Mouse (Mus musculus): ENCODE data around the gene Ryr2.

Gene Ryr2

DNA sequence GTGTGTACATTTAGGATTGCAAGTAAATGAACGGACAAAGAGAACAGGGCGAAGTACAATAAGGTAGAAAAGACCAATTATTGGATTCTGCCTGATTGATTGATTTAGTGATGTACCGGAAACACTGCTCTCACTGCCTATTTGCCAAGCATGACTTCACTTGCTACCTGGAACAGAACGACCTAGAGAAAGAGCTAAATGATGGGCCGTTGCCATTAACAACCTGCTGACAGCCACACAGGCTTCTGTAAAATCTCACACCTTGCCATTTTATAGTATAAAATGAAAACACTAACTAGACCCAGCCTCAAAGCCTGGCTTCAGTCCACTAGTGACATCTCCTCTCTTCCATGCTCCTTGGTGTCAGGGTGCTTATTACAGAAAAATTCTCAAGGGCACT is 316.2 kb downstream of the Ryr2 start:
- DNase-seq (ENCODE audit: extremely low spot score, low read depth, low spot score) = no peak

DNA sequence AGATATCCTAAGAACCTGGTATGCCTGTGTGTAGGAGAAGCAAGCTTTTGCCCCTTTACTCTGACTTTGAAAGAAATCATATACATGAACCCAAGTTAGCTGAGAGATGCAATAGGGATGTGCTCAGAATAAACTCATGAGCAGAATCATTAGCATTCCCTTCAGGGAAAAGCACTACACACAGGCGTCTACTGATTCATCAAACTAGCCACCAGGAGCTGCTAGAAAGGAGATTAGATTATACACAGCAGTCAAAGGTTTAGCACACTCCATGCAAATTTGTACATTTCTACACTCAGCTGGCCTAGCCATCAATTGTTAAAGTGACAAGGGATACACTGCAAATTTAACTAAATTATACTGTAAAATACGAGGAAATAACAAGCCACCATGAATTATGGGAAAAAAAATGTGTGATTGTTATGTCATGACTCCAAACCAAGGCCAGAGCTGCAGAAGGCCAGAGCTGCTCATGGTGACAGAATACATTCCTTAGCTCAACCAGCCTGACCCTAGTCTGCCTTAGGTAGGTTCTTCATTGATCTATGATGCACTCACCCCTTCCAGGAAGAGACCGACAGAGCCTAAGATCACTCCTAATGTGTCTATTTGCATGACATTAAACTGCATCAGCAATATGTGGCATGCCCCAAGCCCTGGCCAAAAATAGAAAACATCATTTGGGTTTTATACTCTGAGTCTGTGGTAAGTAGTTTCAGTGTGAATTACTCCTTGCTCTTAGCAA is 324.2 kb downstream of the Ryr2 start:
- no peak for DNase-seq (ENCODE audit: extremely low spot score, low read depth, low spot score)

DNA sequence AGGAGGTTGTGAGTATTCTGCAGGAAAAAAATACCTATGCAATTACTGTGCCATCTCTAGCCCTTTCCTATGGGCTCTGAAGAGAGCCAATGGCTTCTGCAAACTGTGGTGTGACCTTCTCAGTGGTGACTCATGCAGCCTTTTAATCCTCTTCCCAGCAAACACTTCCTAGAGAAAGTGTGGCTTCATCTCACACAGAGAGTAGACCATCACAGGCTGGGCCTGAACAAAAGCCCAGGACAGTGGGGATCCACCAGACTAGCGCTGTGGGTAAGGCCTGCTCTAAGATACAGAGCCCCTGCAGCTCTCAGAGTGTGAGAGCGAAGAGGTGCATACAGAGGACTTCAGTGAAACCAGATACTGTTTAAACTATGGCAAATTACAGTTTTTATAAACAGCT is 325.7 kb downstream of the Ryr2 start:
- DNase-seq (ENCODE audit: extremely low spot score, low read depth, low spot score) = no peak

DNA sequence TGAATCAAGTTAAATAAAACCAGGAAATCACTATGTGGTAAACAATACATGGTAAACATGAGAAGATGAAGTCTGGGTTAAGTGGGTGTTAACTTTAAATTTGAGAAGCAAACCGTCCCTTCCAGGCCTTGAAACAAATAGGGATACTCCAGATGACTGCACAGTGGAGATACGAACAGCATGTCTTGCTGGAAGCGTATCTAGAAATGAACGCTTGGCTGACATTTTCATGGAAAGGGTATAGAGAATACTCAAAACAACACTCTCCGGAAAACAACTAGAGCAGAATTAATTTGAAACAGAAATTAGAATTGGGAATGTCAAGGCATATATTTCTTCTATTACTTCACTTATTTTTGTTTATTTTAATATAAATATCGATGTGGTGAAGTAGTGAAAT is 329.0 kb downstream of the Ryr2 start:
- DNase-seq (ENCODE audit: extremely low spot score, low read depth, low spot score) = no peak

DNA sequence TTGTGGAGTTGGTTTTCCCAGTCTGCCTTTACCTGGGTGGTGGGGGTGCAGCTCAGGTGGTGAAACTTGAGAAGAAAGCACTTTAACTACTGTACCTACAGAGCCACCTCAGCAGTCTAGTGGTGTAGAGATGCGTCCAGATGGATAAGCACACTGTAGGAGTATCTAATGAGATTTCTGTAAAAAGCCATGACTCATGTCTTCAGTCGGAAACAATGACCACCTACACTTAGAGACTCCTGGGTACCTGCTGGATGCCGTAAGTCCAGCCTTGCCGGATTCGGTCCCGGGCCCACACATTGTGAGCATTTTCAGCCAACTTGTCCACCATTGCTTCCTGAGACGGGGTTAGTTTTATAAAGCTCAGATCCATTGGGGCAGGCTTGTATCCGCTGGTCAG is 334.6 kb downstream of the Ryr2 start:
- no peak for DNase-seq (ENCODE audit: extremely low spot score, low read depth, low spot score)

DNA sequence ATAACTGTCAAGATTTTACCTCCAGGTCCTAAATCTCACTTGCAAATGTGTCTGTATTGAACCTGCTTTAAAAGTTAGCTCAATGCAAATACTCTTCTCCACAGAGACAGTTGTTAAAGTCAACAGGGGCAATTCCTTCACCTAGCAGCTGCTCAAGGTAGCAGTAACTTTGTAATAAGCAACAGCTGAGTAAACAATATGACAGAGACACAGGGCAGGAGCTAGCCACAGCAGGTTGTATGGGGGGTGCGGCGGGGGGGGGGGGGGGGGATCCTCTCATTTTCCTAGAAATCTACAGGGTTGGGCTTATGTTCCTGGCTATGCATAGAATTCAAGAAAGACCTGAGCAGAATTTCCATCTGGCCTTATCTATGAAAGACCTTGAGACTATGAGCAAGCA is 339.8 kb downstream of the Ryr2 start:
- DNase-seq (ENCODE audit: extremely low spot score, low read depth, low spot score) = no peak

DNA sequence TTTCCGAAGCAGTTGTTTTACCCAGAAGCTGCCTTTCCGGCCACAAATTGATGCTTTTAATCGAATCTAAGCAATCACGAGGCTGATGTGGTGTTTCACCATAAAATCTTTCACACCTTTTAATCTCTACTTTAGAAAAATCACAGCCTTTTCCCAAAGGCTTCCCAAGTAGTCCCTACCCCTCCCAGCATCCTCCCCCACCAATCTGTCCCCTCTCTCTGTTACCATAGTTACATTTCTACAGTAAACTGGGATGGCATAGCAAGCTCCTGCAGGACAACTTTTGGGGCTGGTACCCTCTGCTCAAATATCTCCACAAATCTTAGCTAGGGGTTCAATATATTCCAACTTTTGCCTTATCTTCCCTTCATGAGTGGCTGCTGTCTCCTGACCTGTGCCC is 342.8 kb downstream of the Ryr2 start:
- no peak for DNase-seq (ENCODE audit: extremely low spot score, low read depth, low spot score)

DNA sequence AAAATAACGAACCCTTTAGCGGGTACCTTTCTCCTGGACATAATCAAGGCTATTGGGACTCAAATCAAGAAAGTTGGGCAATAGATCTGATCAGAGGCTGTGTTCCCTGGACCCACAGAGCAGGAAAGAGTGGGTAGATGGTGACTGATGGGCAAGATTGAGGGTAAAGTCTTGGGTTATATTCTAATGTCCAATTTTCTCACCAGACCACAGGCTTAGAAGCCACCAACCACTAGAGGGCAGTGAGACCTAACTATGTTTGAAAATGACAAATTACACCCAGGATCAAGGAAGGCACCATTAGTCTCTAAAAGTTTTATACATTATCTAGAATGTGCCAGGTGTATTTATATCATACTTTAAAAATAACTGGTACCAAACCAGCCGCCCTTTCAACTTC is 343.6 kb downstream of the Ryr2 start:
- peak; percentile 12 for DNase-seq (ENCODE audit: extremely low spot score, low read depth, low spot score)

DNA sequence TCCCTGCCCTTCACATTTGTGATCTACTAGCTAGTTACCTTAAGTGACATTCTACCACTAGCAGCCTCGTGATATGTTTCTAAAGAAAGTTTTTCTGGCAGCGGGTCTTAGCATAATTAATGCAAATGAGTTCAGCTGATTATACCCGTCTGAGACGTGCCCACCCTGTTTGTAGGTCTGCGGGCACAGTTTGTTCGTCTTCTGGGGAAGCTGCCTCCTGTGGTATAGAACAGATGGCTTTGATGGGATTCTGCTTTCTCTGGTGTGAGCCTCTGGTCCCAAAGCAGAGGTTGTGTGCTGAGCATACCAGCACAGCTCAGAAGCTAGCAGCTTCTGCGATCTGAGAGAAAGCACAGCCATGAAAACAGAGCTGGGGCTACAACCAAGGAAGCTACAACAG is 348.9 kb downstream of the Ryr2 start:
- no peak for DNase-seq (ENCODE audit: extremely low spot score, low read depth, low spot score)

DNA sequence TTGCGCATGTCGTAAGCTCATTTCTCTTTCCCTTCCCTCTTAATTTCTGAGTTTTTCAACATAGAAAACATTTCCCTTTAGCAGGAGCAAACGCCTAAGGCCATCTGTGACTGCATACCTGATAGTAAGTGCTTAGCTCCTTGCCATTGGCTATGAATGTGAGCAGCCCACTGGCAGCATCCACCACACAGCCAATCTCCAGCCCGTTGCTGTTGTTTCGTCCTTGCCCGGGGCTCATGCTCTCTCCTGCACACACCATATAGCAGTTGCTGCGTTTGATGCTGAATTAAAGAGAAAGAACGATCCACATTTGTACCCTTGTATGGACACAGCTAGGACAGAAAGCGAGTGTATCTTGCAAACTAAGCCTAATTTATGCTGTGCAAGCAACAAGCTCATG is 361.3 kb downstream of the Ryr2 start:
- DNase-seq (ENCODE audit: extremely low spot score, low read depth, low spot score) = no peak

DNA sequence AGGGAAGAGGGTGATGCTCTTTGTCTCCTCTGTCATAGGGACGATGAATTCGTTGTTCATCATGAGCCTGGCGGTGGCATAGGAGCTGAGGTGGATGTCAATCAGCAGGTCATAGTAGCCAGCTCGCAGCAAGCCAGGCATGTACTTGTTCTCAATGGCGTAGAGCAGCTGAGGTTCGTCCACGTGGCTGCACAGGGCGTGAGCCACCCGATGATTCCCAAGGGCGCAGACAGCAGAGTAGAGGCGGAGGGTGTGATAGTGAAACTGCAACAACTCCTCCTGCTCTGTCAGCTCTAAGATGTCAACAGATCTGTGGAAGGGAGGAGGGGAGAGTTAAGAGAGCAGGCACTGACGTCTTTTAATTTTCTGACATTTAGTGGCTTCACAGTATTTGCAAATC is 368.5 kb downstream of the Ryr2 start:
- no peak for DNase-seq (ENCODE audit: extremely low spot score, low read depth, low spot score)

DNA sequence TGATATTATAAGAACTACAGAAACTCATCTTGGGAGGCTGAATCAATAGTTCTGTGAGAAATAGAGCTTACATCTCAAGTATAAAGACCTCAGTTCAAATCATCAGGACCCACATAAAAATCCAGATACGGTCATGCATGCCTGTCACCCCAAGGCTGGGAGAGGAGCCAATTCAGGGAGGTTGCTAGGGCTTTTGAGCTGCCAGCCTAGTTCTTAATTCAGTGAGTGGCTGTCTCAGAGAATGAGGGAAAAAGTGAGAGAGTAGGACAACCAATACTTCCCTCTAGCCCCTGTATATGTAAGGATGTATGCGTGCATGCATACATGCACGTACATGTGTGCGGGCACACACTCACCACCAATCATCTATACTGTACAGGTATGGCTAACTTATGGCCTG is 390.5 kb downstream of the Ryr2 start:
- DNase-seq (ENCODE audit: extremely low spot score, low read depth, low spot score) = no peak

DNA sequence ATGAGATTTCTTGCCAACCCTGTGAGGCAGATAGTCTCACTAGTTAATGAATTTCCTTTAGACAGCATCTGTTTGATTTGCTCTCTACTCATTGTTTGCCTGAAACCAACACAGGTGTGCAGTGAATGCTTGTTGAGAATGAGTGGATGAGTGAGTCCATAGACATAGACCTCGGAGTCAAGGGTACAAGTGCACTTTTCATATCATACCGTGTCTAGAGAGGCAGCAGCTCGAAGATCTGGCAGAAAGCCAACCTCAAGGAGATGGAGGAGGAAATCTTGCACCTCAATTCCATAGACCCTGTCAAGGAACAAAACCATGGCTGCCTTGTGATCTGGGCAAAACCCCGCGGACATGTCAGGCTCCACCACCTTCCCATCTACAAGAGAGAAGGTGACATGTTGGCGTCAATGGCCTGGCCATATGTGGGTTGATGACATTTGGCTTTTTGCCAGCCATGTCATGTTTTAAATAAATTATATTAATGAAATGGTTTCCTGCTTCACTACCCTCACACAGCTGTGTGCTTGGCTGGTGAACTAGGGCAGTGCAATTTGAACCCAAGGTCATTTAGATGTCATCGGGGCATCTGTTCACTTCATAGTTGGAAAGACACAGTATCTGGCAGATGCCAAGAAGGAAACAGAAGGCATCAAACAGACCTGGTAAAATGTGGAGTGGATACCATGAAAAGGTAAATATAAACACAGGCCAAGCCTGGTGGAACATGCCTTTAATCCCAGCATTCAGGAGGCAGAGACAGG is 396.9 kb downstream of the Ryr2 start:
- DNase-seq (ENCODE audit: extremely low spot score, low read depth, low spot score) = no peak

DNA sequence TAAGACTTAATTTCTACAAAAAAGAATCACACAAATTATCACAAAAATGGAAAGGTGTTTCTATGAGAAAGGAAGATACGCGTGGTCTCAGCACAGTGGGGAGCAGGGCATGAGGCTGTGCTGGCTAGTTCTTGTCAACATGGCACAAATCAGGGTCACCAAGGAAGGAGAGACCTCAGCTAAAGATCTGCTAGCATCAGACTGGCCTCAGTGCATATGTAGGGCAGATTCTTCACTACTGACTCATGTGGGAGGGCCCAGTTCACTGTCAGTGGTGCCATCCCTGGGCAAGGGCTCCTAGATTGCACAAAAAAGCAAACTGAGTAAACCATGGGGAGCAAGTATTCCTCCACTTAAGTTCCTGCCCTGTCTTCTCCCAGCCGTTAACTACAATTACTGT is 405.0 kb downstream of the Ryr2 start:
- DNase-seq (ENCODE audit: extremely low spot score, low read depth, low spot score) = no peak

DNA sequence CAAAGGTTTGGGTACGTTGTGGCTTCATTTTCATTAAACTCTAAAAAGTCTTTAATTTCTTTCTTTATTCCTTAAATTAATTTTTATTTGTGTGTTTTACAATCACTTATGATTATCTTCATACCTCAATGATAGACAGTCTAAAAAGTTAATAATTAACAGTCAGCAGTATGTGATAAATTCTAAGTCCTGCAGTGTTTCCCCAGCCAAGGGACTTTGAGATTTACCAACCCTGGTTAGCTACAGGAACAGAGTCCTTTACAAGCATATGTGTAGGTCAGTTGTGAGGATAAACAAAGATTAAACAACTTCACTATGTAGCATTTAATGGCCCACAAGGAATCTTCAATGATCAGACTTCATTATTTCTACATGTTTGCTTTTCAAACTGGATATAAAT is 410.2 kb downstream of the Ryr2 start:
- no peak for DNase-seq (ENCODE audit: extremely low spot score, low read depth, low spot score)

DNA sequence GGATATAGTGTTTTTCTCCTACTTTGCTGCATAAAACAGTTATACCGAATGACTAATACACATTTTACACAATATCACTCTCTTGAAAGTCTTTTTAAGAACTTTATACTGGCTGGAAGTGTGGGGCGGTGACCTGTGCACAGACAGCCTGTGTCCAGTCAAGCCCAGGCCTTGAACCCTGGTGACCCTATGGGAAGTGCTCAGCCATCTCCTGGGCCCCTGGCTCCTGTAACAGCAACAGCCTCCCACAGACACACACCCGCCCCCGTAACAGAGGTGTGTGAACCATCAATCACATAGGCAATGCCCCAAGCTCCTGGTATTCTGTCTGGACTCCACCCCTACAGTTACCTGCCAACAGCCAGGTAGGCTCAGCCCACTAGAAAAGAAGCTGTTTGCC is 424.9 kb downstream of the Ryr2 start:
- DNase-seq (ENCODE audit: extremely low spot score, low read depth, low spot score) = no peak

DNA sequence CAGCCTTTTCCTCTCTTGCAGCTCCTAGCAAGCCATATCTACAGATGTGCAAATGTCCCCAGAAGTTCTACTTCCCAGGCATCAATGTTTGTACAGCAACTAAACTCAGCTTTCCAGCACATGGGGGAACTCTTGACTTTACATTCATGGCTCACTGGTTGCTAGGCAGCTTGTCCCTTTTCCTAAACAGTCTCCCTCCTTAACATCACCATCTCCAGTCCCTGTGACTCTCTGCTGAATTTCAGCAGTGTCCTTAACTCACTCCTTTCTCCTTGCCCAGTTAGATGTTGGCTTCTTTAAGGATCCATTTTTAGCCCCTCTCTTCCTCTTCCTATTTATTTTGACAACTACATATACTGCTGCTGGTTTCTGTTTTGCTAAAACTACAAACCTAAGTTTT is 443.9 kb downstream of the Ryr2 start:
- DNase-seq (ENCODE audit: extremely low spot score, low read depth, low spot score) = no peak

DNA sequence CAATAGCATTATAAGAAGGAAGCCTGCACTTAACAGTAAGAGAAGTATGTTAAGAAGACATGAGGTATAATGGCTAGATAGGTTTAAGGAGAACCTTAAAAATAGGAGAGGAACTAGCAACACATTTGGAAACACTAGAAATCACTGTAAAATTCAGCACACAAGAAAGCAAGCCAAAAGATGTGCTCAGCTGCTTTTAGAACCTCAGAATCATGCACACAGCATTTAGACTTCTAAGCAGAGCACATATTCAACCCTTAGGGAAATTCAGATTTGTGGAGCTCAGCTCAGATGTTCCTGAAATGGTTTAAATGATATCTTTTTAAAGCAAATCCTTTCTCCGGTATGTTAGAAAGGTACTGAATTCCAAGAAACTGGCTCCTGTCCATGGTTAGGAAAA is 461.9 kb downstream of the Ryr2 start:
- DNase-seq (ENCODE audit: extremely low spot score, low read depth, low spot score) = no peak

DNA sequence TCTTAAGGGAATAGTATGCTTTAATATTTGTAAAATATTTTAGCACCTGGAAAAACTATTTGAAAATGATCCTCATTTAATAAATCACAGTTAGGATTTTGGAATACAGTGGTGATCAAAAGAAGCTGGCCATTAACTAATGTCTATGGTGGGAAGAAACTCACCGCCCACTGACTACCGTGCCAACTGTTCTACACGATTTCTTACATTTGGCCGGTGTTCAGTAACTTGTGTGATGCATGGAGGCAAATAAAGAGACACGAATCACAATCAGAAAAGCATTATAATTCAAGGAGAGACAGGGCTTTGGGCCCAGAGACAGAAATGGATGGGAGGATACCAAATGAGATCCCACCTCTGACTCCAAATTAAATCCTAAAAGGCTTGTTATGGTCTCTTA is 470.4 kb downstream of the Ryr2 start:
- DNase-seq (ENCODE audit: extremely low spot score, low read depth, low spot score) = no peak

DNA sequence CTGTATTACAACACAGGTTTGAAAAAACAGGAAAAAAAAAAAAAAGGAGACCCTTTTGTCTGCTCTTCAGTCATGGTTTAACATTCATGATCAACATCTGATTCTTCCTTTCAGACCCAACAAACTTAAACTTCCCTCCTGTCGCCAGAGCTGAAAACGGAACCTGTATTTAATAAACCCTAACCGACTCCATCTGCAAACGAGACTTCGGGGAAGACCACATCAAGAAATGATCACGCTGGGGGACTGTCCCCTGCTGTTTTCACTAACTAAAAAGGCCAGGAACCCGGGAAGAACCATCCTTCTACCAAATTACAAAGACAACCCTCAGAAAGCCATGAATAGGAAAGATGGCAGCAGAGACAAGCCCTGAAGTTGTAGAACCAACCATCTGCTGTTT is 482.2 kb downstream of the Ryr2 start:
- DNase-seq (ENCODE audit: extremely low spot score, low read depth, low spot score) = no peak

DNA sequence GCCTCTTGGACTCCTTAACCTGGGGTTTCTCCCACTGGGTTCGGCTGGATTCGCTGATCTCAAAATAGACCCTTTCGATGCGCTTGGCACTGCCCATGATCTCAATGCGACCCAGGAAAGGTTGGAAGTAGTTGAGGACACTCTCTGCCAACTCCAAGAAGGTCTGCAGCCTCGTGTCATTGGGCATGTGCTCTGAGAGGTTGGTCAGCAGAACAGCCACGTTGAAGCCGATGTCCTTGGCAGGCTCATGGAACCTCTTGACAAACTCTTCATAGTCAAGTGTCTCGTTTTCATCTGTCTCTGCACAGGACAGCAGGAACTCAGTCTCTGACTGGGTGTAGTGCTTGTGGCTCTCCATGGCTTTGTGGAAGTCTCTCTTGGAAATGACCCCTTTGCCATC is 511.3 kb downstream of the Ryr2 start:
- no peak for DNase-seq (ENCODE audit: extremely low spot score, low read depth, low spot score)

DNA sequence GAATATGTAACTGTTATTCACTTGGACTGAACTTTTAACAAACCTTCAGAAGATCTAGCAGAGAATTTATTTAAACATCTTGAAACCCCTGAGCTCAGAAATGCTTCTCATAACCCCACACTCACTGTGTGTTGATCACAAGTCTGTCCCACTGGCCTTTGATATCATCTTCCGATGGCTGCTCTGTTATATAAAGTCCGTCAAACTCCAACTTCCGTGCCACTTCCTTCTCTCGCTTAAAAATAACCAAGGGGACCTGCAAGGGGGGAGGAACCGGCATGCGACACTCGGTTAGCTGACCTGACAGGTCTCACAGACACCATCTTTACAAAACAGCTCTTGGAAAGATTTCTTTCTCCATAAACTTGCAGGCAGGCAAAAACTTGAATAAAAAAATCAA is 521.5 kb downstream of the Ryr2 start:
- DNase-seq (ENCODE audit: extremely low spot score, low read depth, low spot score) = no peak

DNA sequence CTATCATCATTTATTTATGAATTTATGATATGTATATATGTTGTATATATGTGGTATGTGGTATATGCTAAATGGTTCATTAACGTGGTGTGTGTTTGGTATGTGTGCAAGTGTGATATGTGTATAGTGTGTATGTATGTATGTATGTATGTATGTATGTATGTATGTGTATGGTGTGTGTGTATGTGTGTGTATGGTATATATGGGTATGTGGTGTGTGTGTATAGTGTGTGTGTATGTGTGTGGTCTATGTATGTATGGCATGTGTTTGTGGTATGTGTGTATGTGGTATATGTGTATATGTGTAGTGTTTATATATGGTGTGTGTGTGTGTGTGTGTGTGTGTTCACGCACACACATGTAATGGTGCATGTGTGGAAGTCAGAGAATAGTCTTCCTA is 534.2 kb downstream of the Ryr2 start:
- DNase-seq (ENCODE audit: extremely low spot score, low read depth, low spot score) = no peak
